Mouse (Mus musculus): ENCODE results near the gene Zdhhc5. TPM values are rescaled to one million over a fixed set of nuclear protein-coding genes. Genes with fewer than 3 reads are reported as not detected.

Zdhhc5 gene
- total and polyA plus RNA-seq, 2 experiments from 2014 or later: 14.6 to 38.2 TPM

DNA sequence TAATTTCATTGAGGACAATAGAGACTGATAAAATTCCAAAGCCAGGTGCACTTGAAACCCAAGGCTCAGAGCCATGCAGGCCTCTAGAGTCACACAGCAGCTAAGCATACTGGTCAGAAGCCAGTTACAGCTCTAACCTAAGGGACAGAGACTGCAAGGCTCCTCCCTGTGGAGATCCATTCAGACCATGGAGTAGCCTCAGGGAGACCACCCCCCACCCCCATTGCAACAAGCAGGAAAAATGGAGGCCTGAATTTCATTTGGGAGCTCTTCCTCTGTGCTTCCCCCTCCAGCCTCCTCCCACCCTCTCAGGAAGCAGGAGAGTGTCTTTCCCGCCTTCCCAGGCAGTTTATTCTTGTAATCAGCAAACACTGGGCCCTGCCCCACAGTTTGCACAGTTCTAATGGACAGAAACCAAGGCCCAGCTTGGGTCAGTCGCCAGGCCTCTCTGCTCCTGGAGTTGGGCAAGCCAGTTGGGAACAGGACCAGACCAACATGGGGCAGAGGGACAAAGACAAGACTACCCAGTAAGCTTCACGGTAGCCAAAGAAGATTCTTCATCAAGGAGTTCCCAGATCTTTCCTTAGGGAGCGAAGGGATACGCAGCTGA, 27.0 kb upstream of the Zdhhc5 start:
- Histone ChIP-seq H3K27me3 (ENCODE audit: insufficient read depth, low read length) (no peaks in the 10 kb centered on the region), H3K36me3 (ENCODE audit: insufficient read depth, low read length) (no peaks in the 10 kb centered on the region), H3K4me3 (ENCODE audit: low read length) (peak overlapping the region; percentile 64), H3K27ac (peak overlapping the region; percentile 88), H3K4me2 (ENCODE audit: low read depth, low read length) (peak overlapping the region; percentile 77), H3K4me1 (ENCODE audit: insufficient read depth, low read length) (peaks cover 26% of the 10 kb centered on the region), H3K9me3 (ENCODE audit: low read length) (no peaks in the 10 kb centered on the region), H3K9ac (replicated peaks; ENCODE audit: low read length) (peak overlapping the region; percentile 64; the same call in 1 of the 2 replicates)
- ATAC-seq (peak; percentile 0; the same call in 1 of the 2 replicates), DNase-seq (ENCODE audit: low spot score) (no peak)
- WGBS: 4% methylated on average over 5 of the region's 5 CpGs
- TF ChIP-seq CTCF (IDR thresholded peaks at IDR 0.05; ENCODE audit: low read depth): no peak; the same call in 1 of the 2 replicates

DNA sequence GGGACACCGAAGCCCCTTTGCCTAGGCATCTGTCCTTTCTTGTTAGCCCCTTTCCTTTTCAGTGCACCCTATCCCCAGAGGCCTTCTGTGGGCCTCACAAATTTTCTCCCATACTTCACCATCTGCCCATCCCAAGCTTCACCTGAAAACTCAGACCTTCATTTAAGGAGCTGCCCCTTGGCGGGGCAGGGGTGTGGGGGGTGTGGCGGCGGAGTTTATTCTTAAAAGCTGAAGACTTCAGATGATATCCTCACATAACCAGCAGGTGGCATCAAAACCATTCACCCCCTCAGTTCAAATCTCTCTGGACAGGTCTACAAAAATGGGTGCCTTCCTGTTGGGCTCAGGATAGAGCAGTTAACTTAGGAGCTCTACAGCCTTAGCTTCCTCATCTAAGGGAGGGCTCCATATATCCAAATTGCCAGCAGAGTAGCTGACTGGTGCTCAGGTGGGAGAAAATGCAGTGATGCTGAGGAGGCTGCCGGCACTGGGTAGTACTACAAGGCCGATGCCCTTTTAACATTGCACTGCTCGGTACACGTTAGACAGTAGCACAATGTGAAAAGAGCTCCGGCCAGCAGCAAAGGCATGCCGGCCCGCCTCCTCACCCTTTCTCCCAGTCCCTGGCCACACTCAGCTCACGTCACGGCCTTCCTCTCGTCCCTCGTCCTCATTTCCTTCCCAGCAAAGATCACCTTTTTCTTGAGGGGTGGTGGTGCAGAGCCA, 25.8 kb upstream of the Zdhhc5 start:
- H3K27me3 ChIP-seq (ENCODE audit: insufficient read depth, low read length): no peaks in the 10 kb centered on the region
- no peak overlapping the region for H3K4me3 ChIP-seq (ENCODE audit: low read length)
- no peaks in the 10 kb centered on the region for H3K9me3 ChIP-seq (ENCODE audit: low read length)
- TF ChIP-seq CTCF (IDR thresholded peaks at IDR 0.05; ENCODE audit: low read depth): peak; percentile 43
- WGBS: 63% methylated on average over 15 of the region's 15 CpGs
- peak; percentile 41 for DNase-seq (ENCODE audit: low spot score)
- H3K9ac ChIP-seq (replicated peaks; ENCODE audit: low read length): no peak overlapping the region
- peaks cover 37% of the 10 kb centered on the region for H3K4me1 ChIP-seq (ENCODE audit: insufficient read depth, low read length)
- peak overlapping the region; percentile 88; the same call in 1 of the 2 replicates for H3K27ac ChIP-seq
- H3K36me3 ChIP-seq (ENCODE audit: insufficient read depth, low read length): no peaks in the 10 kb centered on the region
- ATAC-seq: no peak
- peak overlapping the region; percentile 77 for H3K4me2 ChIP-seq (ENCODE audit: low read depth, low read length)

GRCm38 (mm10) chr2:84738271-84738911, 23.4 kb upstream of the Zdhhc5 start:
- 3% methylated on average over 12 of the region's 12 CpGs for WGBS
- Histone ChIP-seq H3K36me3 (ENCODE audit: insufficient read depth, low read length) (no peaks in the 10 kb centered on the region), H3K27ac (no peak overlapping the region), H3K4me2 (ENCODE audit: low read depth, low read length) (peak overlapping the region; percentile 75), H3K9ac (replicated peaks; ENCODE audit: low read length) (no peak overlapping the region), H3K9me3 (ENCODE audit: low read length) (no peaks in the 10 kb centered on the region), H3K4me3 (ENCODE audit: low read length) (no peak overlapping the region; the same call in 1 of the 2 replicates), H3K27me3 (ENCODE audit: insufficient read depth, low read length) (no peaks in the 10 kb centered on the region), H3K4me1 (ENCODE audit: insufficient read depth, low read length) (peaks cover 47% of the 10 kb centered on the region)
- ATAC-seq: no peak
- peak; percentile 68 for TF ChIP-seq CTCF (IDR thresholded peaks at IDR 0.05; ENCODE audit: low read depth)
- peak; percentile 64 for DNase-seq (ENCODE audit: low spot score)

- H3K4me2 ChIP-seq (ENCODE audit: low read depth, low read length): peak overlapping the region; percentile 75
- H3K4me3 ChIP-seq (ENCODE audit: low read length): no peak overlapping the region
- peak overlapping the region; percentile 35; the same call in 1 of the 2 replicates for H3K9ac ChIP-seq (replicated peaks; ENCODE audit: low read length)
- H3K27ac ChIP-seq: no peak overlapping the region
- ATAC-seq (no peak), DNase-seq (ENCODE audit: low spot score) (peak; percentile 60)
- peak; percentile 41 for TF ChIP-seq CTCF (IDR thresholded peaks at IDR 0.05; ENCODE audit: low read depth)
- H3K9me3 ChIP-seq (ENCODE audit: low read length): no peaks in the 10 kb centered on the region
- H3K36me3 ChIP-seq (ENCODE audit: insufficient read depth, low read length): no peaks in the 10 kb centered on the region
- H3K4me1 ChIP-seq (ENCODE audit: insufficient read depth, low read length): peaks cover 47% of the 10 kb centered on the region
- 7% methylated on average over 8 of the region's 8 CpGs for WGBS
- no peaks in the 10 kb centered on the region for H3K27me3 ChIP-seq (ENCODE audit: insufficient read depth, low read length)
Observed at GRCm38 (mm10) chr2:84737451-84737925, 22.5 kb upstream of the Zdhhc5 start.

- Histone ChIP-seq H3K4me3 (ENCODE audit: low read length) (peak overlapping the region; percentile 22), H3K4me2 (ENCODE audit: low read depth, low read length) (peak overlapping the region; percentile 75), H3K27me3 (ENCODE audit: insufficient read depth, low read length) (no peaks in the 10 kb centered on the region), H3K36me3 (ENCODE audit: insufficient read depth, low read length) (no peaks in the 10 kb centered on the region), H3K4me1 (ENCODE audit: insufficient read depth, low read length) (peaks cover 40% of the 10 kb centered on the region), H3K9ac (replicated peaks; ENCODE audit: low read length) (peak overlapping the region; percentile 35), H3K9me3 (ENCODE audit: low read length) (no peaks in the 10 kb centered on the region), H3K27ac (no peak overlapping the region)
- TF ChIP-seq CTCF (IDR thresholded peaks at IDR 0.05; ENCODE audit: low read depth): no peak
- WGBS: 4% methylated on average over 27 of the region's 27 CpGs
- ATAC-seq (no peak), DNase-seq (ENCODE audit: low spot score) (peak; percentile 31)
Observed at GRCm38 (mm10) chr2:84736312-84737161, 21.6 kb upstream of the Zdhhc5 start.

DNA sequence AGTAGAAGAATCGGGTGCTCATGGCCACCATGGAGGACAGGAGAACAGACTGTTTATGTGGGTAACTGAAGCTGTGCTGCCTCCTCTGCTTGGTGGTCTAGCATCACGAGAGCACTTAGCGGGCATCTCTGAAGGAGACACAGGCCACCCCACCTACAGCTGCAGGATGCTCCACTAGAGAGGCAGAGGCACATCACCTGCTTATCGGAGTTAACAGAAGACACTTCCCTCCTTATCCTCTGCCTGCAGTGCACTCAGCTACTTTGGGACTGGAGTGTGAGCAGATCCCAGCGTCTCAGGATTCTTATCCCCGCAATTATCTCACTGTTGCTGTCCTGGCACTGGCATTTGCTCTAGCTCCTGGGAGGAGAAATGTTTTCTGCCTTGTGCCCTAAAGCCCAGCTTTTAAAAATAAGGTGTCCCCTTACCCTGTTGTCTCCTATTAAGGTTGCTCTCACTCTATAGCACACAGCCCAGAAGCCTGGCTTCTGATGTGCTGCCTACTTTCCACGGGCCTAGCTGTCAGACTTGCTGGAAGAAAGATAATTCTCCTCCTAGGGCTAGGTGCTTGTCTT, 20.5 kb upstream of the Zdhhc5 start:
- no peaks in the 10 kb centered on the region for H3K36me3 ChIP-seq (ENCODE audit: insufficient read depth, low read length)
- no peak for ATAC-seq
- peak overlapping the region; percentile 70 for H3K9ac ChIP-seq (replicated peaks; ENCODE audit: low read length)
- no peak for DNase-seq (ENCODE audit: low spot score)
- peak overlapping the region; percentile 47 for H3K4me3 ChIP-seq (ENCODE audit: low read length)
- peaks cover 35% of the 10 kb centered on the region for H3K4me1 ChIP-seq (ENCODE audit: insufficient read depth, low read length)
- no peak for TF ChIP-seq CTCF (IDR thresholded peaks at IDR 0.05; ENCODE audit: low read depth)
- WGBS: 16% methylated on average over 7 of the region's 7 CpGs
- no peaks in the 10 kb centered on the region for H3K9me3 ChIP-seq (ENCODE audit: low read length)
- peak overlapping the region; percentile 75 for H3K4me2 ChIP-seq (ENCODE audit: low read depth, low read length)
- peak overlapping the region; percentile 77 for H3K27ac ChIP-seq
- no peaks in the 10 kb centered on the region for H3K27me3 ChIP-seq (ENCODE audit: insufficient read depth, low read length)
